Mouse (Mus musculus) brain, embryonic 14.5 days (tissue): ENCODE measurements around the gene Klhl42. TPM values are rescaled to one million over a fixed set of nuclear protein-coding genes. Genes with fewer than 3 reads are reported as not detected.

Experiments used
- DNase-seq: peaks from one replicate; pipeline ENCODE4 v3.0.0-alpha.2; 2011; ENCODE audit warnings: low read depth
- CTCF ChIP-seq: fragments of 200-500 bp; IDR thresholded peaks from 2 replicates; pipeline ENCODE4 v1.5.1; 2012; ENCODE audit warnings: inconsistent platforms, mild to moderate bottlenecking, moderate library complexity, borderline replicate concordance; ENCODE audit not compliant: insufficient read depth, insufficient read length; ENCODE audit errors: extremely low read depth
- POLR2A ChIP-seq: fragments of 200-500 bp; IDR thresholded peaks from 2 replicates; pipeline ENCODE4 v1.6.1; 2012; ENCODE audit warnings: mild to moderate bottlenecking, inconsistent platforms, borderline replicate concordance; ENCODE audit not compliant: poor library complexity, insufficient read depth, insufficient read length, severe bottlenecking; ENCODE audit errors: extremely low read depth
- polyA plus RNA-seq: library from polyadenylated mRNA; depleted of rRNA; stranded (reverse); fragments of >200 nt; gene quantifications from 2 replicates; pipeline ENCODE4 v1.2.3, GENCODE M21; 2012; rRNA removed

Klhl42 gene
- polyA plus RNA-seq, result 10.9 and 13.0 TPM in 2 replicates

DNA sequence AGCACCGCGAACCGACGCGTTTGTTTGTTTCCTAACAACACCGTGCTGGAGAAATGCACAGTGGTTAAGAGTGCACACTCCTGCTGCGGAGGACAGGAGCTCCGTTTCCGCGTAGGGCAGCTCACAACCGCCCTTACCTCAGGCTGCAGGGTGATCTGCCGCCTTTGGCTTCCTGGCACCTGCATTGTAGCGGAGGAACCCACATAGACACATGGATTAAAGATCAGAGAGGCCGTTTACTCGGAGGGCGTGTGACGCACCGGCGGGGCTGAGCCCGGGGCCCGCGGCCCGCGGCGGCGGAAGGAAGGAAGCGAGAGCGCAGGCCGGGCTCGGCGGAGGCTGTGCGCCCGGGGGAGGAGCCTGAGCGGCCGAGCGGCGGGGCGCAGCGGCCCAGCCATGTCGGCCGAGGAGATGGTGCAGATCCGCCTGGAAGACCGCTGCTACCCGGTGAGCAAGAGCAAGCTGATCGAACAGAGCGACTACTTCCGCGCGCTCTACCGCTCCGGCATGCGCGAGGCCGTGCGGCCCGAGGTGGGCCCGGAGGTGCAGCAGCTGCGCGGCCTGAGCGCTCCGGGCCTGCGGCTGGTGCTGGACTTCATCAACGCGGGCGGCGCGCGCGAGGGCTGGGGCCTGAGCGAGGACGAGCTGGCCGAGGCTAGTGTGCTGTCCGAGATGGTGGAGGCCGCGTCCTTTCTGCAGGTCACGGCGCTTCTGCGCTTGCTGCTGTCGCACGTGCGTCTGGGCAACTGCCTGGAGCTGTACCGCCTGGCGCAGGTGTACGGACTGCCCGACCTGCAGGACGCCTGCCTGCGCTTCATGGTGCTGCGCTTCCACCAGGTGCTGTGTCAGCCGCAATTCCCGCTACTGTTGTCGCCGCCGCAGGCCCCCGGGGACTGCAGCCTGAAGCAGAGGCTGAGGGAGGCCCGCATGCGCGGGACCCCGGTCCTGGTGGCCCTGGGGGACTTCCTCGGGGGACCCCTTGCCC is at the start of gene Klhl42:
Gene Klhl42 (plus strand): TSS at position 244 of the 985 bp plus-strand sequence.
- no peak for TF ChIP-seq CTCF
- TF ChIP-seq POLR2A, result peak; percentile 68; the same call in 1 of the 2 replicates
- peak; percentile 85 for DNase-seq

DNA sequence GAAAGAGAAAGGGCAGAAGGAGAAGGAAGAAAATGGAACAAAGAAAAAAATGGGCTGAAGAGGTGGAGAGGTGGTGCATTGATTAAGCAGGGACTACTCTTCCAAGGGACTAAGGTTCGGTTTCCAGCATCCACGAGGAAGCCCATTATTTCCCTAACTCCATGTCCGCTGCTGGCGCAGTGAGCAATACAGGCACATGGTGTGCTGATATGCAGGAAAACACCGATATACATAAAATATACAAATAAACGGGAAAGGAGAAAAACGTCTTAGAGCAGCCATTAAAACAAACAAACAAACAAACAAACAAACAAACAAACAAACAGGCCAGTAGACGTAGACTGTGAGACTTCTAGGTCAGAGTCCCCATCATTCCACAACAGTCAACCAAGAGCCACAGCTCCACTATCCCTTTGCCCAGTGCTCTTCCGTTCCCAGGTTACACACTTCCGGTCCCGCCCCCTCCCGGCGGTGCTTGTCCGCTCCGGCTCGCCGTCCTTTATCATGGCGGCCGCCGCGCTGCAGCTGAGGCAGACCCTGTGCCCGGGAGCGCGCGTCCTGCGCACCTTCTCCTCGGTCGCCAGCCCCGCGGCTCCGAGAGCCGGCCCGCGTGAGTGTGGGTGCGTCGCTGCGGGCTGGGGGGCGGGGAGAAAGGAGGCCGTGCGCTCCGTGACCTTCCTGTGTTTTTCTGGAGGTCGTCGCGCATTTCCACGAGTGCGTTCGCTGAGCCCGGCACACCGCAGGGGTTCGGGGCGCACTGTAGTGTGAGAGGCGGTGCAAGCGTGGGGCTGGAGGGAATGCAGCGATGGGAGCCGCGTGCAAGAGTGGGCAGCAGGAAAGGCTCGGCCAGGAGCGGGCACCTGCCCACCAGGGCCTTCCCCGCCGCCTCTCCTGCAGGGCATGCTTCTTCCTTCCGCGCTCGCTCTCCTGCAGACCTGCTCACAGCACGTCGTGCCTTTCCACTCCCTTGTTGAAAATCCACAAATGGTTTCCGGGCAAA is 48.6 kb upstream of the Klhl42 start, which contains the start of gene Mrps35:
Gene Mrps35 (plus strand): TSS at position 474 of the 1,000 bp plus-strand sequence.
- DNase-seq, result peak; percentile 96
- TF ChIP-seq CTCF, result no peak
- peak; percentile 94 for TF ChIP-seq POLR2A

DNA sequence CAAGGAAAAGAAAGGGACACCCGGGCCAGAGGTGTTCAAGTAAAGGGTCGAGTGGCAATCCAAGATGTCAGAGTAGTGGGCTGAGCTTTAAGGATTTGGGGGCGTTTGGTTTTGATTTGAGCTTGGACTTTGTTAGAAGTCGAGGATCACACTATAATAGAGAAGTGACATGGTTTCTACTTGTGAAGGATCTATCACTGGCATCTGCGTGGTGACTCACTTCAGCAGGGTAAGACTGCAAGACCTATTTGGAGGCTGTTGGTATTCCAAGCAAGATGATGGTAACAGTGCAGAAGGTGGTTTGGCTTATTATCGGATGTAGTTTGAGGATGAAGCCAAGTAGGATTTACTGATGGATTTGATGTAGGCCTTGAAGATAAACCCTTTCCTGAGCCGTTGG is 47.5 kb upstream of the Klhl42 start:
- DNase-seq, result peak; percentile 6
- TF ChIP-seq POLR2A (no peak), CTCF (no peak)

DNA sequence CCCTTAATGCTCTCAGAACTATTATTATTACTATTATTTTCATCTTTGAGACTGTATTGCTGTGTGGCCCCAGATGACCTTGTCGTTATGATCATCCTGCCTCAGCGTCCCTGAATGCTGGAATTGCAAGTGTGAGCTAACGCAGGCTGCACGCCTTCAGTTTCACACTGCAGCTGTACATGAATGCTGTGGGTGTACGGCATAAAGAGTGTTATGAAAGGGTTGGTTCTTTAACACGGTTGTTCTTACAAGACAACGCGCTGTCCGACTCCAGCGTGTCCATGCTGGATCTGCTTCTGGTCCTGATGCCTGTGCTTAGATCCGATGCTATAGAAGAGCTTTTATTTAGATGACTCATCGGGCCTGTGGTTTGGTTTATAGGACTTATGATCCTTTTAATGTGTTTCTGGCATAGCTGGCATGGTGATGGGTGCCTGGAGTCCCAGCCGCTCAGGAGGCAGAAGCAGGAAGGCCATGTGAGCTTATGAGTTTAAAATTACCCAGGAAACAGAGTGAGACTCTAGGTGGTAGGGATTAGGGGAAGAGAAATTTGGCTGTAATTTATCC is 41.9 kb upstream of the Klhl42 start:
- no peak for DNase-seq
- no peak for TF ChIP-seq CTCF
- TF ChIP-seq POLR2A, result no peak

DNA sequence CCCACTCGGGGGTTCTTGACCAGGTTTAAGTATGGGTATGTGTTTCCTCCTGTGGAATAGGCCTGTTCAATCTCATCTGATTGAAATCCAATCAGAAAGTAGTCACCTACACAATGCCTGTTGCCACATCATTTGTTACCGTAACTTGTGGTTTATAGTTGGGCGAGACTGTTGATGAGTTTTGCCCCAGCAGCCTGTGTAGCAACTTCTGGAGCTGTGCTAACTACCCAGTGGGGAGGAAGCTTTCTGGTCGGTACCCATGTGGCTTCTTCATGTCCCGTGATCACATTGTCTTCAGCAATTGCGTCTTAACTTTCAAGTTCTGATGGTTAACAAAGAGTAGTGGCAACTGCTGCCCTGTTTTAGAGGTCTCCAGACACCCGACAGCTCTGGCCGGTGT is 39.5 kb upstream of the Klhl42 start:
- TF ChIP-seq POLR2A (no peak), CTCF (no peak)

DNA sequence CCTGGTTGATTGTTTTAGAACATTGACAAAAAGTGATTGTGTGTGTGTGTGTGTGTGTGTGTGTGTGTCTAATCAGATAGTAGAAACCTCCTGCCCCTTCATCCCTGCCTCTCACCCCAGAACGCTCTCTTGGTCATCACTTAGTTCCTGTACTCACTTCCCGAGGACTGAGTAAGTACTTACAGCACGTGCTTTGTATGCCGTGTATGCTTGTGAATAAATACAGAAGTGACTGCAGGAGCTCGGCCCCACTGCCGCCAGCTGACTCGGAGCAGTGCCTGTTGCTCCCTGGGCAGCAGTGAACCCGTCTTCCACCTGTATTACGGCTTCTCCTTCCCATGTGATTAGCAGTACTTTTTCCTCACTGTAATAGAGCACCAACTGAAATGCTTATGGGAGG is 38.7 kb upstream of the Klhl42 start:
- TF ChIP-seq POLR2A (no peak), CTCF (no peak)
- DNase-seq, result no peak

More for the DNA sequence above, 39.5 kb upstream of the Klhl42 start:
- DNase-seq, result no peak

DNA sequence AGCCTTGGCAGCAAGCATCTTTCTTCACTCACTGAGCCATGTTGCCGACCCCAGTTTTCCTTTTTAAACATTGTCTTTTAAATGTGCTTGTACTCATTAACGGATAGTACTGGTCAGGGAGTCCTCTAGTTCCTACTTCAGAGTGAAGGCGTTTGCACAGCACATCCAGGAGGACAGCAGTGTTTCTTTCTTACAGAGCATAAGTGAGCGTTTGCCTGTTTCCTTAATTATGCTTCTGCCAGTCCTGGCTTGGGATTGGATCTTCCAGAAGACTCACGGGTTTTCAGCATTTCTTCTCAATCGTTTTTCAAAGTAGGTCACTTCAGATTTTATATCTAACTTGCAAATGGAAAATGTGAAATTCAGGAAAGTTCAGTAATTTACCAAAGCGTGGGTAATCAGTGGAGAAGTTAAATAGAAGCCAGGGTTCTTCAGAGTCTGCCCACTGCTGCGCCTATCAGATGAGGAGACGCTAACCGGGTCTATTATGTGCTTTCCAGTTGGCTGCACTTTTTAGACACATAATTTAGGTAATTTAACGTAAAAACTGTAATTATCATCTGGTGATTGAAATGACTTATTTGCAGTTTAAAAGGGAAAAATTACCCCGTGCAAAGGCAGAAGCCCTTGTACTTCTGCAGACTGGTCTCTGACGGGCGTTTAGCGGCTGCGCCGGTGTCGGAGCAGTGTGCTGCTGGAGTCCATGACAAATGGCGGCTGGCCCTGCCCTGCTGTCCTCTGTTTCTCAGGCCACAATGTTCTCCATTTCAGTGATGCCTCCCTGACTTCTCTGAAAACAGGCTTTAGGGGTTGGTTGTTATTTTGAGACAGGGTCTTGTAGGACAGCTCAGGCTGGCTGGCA is 37.2 kb upstream of the Klhl42 start:
- TF ChIP-seq CTCF (no peak), POLR2A (no peak)
- peak; percentile 78 for DNase-seq

DNA sequence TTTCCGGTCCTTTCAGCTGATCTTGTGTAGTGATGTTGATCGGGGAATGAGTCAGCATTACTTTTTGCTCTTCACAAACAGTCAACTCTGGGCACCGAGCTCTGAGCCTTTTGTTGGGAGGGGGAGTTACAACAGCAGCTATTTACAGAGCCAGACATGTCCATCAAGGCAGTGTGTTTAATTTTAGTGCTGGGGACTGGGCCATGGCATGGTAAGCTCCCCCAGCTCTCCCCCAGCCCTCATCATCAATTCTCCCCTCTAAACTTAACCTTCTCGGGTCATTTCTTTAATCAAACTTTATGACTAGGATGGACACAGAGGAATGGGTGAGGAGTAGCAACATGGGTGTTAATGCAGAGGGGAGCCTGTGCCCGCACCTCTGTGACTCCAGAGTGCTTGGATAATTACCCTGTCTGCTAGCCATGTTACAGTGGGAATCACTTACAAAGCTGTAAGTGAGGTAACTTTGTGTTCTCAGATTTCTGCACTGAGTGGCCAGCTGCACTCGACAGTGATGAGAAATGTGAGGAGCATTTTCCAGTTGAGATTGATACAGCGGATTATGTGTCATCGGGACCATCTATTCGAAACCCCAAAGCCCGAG is 35.7 kb upstream of the Klhl42 start:
- TF ChIP-seq CTCF (no peak), POLR2A (no peak)
- no peak for DNase-seq

DNA sequence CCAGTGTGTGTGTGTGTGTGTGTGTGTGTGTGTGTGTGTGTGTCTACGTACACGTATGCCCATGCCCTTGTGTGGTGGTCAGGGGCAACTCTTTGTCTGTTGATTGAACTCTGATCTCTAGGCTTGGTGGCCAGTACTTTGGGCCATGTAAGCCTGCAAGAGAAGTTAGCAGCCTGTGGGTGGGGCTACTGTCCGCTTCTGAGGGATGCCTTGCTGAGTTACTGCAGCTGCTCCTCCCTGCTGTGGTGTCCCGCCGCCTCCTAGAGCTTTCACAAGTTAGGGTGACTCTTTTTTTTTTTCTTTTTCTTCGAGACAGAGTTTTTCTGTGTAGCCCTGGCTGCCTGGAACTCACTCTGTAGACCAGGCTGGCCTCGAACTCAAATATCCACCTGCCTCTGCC is 31.9 kb upstream of the Klhl42 start:
- no peak for DNase-seq
- no peak for TF ChIP-seq POLR2A
- TF ChIP-seq CTCF, result no peak

DNA sequence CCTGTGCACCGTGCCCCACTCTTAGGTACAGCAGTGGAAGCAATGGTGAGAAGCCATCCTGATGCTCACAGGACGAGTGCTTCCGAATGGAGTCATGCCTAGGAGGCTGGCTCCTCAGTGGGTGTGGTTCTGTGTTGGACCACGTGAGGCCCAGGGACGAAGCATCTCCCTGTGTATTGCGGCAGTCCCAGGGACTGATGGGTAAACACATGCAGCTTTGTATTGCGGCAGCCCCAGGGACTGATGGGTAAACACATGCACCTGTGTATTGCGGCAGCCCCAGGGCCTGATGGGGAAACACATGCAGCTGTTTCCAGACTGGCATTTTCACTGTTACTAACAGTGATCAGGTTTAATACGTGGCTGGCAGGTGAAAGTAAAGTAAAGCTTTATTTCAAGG is 29.5 kb upstream of the Klhl42 start:
- TF ChIP-seq CTCF, result no peak
- no peak for TF ChIP-seq POLR2A
- DNase-seq, result peak; percentile 78

DNA sequence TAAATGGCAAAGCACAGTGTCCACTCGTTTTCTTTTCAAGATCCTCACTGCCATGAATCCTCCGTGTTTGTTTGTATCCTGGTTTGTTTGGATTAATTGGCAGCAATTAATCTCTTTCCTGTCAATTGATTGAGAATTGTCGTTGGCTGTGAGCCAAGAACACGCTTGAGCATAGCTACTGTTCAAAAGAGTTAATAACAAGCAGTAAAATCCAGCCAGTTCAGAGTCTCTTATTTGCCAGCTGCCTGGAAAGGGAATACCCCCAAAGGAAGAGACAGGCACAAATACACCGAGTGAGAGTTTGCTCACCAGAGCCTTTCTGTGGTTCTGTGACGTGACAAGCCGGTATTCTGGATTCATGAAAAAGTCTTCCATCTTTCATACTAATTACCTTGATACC is 29.1 kb upstream of the Klhl42 start:
- TF ChIP-seq POLR2A, result no peak
- TF ChIP-seq CTCF, result no peak
- peak; percentile 79 for DNase-seq
